Mouse (Mus musculus): ENCODE data around the gene Lcor. TPM values are rescaled to one million over a fixed set of nuclear protein-coding genes. Genes with fewer than 3 reads are reported as not detected.

The Lcor gene
- polyA plus RNA-seq, 1 experiment from 2014 or later: 7.2 TPM

DNA sequence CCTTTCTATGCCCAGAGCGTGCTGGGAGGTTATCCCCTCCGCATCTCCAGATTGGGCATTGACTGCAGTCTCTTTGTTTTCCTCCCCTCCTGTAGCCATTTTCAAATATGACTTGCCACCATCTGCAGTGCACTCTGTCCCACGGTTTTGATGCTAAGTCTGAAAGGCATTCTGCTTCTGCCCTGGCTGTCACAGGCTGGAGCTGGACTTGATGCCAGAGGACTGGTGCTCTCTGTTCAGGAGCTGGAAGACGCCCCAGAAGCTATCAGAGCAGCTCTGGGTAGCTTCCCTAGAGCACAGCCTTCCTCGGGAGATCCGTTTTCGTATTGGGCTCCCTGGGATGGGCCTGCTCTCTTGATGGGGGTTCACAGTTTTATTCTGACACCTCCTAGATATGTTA is 106.6 kb downstream of the Lcor start:
- no peaks in the 10 kb centered on the region for H3K9me3 ChIP-seq (replicated peaks; ENCODE audit: control insufficient read depth, low read length)
- H3K27ac ChIP-seq (ENCODE audit: low read length): no peak overlapping the region
- H3K36me3 ChIP-seq (ENCODE audit: control insufficient read depth, insufficient read depth): 0 out of 2 replicates have a peak, but pooled peaks cover 7% of the 10 kb centered on the region
- H3K4me2 ChIP-seq (ENCODE audit: low read depth, low read length): no peak overlapping the region
- no peaks in the 10 kb centered on the region for H3K27me3 ChIP-seq (ENCODE audit: control insufficient read depth, insufficient read depth, low read length)
- no peaks in the 10 kb centered on the region for H3K4me1 ChIP-seq (ENCODE audit: control insufficient read depth, insufficient read depth, low read length)
- H3K4me3 ChIP-seq (ENCODE audit: low read length): no peak overlapping the region
- ATAC-seq (replicated peaks; ENCODE audit: extremely low read depth, insufficient read depth, low FRiP score): no peak
- 77% methylated on average over 7 of the region's 7 CpGs for WGBS
- no peak overlapping the region for H3K9ac ChIP-seq (ENCODE audit: low read length)

DNA sequence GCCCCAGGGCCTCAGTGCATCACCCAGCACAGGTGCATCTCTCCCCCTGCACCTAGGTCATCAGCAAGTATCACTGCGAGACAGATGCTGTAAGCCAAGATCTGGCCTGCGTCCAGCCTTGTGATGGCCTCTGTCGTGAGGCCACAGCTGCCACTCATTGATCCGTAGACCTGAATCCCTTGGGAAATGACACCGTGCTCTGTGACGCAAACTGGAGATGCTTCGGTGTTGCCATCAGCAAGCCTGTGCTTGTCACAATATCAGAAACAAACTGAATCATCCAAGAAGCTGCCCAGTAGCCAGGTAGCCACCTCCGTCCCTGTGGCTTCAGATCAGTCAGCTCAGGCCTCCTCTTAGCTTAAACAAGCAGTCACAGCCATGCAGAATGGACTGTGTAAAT is 107.2 kb downstream of the Lcor start:
- H3K9ac ChIP-seq (ENCODE audit: low read length): no peak overlapping the region
- H3K4me1 ChIP-seq (ENCODE audit: control insufficient read depth, insufficient read depth, low read length): no peaks in the 10 kb centered on the region
- no peaks in the 10 kb centered on the region for H3K27me3 ChIP-seq (ENCODE audit: control insufficient read depth, insufficient read depth, low read length)
- H3K4me3 ChIP-seq (ENCODE audit: low read length): no peak overlapping the region
- 0 out of 2 replicates have a peak, but pooled peaks cover 4% of the 10 kb centered on the region for H3K36me3 ChIP-seq (ENCODE audit: control insufficient read depth, insufficient read depth)
- no peak overlapping the region for H3K27ac ChIP-seq (ENCODE audit: low read length)
- WGBS: 82% methylated on average over 8 of the region's 8 CpGs
- ATAC-seq (replicated peaks; ENCODE audit: extremely low read depth, insufficient read depth, low FRiP score): no peak
- no peak overlapping the region for H3K4me2 ChIP-seq (ENCODE audit: low read depth, low read length)
- H3K9me3 ChIP-seq (replicated peaks; ENCODE audit: control insufficient read depth, low read length): no peaks in the 10 kb centered on the region

DNA sequence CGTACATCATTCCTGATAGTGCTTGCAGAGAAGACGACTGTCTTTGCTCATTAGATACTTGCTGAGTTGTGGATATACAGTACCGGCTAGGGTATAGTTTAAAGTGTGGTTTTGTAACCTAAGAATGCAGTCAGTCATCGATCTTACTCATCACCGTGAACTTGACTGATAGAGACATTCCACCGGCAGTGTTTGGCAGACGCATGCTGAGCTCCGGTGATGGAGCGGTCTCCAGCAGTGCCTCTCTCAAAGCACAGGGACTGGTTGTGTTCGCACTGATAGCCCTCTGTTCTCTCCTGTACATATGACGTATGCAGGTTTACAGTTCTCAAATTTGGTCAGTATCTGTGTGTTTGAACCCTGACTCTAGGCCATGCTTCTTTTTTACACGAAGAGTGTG is 109.4 kb downstream of the Lcor start:
- WGBS: 55% methylated on average over 12 of the region's 12 CpGs

DNA sequence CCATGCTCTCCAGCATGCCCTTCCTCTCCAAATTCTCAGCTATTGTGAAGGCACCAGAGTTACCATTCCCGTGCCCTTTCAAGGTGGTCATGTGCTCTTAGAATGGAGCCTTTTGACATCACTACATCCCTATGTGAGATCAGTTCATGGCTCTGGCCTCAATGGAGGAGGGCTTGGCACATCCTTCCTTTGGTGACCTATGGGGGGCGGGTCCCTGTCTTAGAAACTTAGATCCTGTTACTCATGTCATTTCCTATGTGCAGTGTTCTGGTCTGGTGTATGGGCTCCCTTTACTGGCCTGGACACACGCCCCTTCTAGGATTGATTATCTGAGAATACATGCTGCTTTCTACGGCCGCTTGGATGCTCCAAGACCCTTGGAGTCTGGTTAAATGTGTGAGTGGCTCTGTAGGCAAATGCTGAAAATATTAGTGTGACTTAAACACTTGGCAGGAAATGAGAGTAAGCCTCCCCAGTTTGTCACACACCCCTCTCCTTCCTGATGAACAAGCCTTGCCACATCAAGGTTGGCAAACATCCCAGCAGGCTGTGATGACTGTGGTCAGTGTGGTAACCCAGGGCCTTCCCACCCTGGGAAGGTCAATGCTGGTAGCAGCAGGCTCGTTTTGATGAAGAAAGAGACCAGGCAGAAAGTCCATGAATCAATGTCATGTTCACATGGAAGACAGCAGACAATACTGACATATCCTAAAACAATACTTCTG is 114.9 kb downstream of the Lcor start:
- H3K27me3 ChIP-seq (ENCODE audit: control insufficient read depth, insufficient read depth, low read length): no peaks in the 10 kb centered on the region
- ATAC-seq (replicated peaks; ENCODE audit: extremely low read depth, insufficient read depth, low FRiP score): no peak
- H3K4me1 ChIP-seq (ENCODE audit: control insufficient read depth, insufficient read depth, low read length): peaks cover 10% of the 10 kb centered on the region; the same call in 1 of the 2 replicates
- WGBS: 64% methylated on average over 6 of the region's 6 CpGs
- H3K4me3 ChIP-seq (ENCODE audit: low read length): no peak overlapping the region
- H3K36me3 ChIP-seq (ENCODE audit: control insufficient read depth, insufficient read depth): no peaks in the 10 kb centered on the region
- H3K9ac ChIP-seq (ENCODE audit: low read length): no peak overlapping the region
- no peaks in the 10 kb centered on the region for H3K9me3 ChIP-seq (replicated peaks; ENCODE audit: control insufficient read depth, low read length)
- no peak overlapping the region for H3K4me2 ChIP-seq (ENCODE audit: low read depth, low read length)
- no peak overlapping the region for H3K27ac ChIP-seq (ENCODE audit: low read length)

More for the DNA sequence above, 109.4 kb downstream of the Lcor start:
- no peaks in the 10 kb centered on the region for H3K36me3 ChIP-seq (ENCODE audit: control insufficient read depth, insufficient read depth)
- H3K27me3 ChIP-seq (ENCODE audit: control insufficient read depth, insufficient read depth, low read length): no peaks in the 10 kb centered on the region
- no peak overlapping the region for H3K27ac ChIP-seq (ENCODE audit: low read length)
- no peak overlapping the region for H3K4me2 ChIP-seq (ENCODE audit: low read depth, low read length)
- 0 out of 2 replicates have a peak, but pooled peaks cover 3% of the 10 kb centered on the region for H3K4me1 ChIP-seq (ENCODE audit: control insufficient read depth, insufficient read depth, low read length)
- ATAC-seq (replicated peaks; ENCODE audit: extremely low read depth, insufficient read depth, low FRiP score): no peak
- H3K9ac ChIP-seq (ENCODE audit: low read length): no peak overlapping the region
- no peaks in the 10 kb centered on the region for H3K9me3 ChIP-seq (replicated peaks; ENCODE audit: control insufficient read depth, low read length)
- no peak overlapping the region for H3K4me3 ChIP-seq (ENCODE audit: low read length)

DNA sequence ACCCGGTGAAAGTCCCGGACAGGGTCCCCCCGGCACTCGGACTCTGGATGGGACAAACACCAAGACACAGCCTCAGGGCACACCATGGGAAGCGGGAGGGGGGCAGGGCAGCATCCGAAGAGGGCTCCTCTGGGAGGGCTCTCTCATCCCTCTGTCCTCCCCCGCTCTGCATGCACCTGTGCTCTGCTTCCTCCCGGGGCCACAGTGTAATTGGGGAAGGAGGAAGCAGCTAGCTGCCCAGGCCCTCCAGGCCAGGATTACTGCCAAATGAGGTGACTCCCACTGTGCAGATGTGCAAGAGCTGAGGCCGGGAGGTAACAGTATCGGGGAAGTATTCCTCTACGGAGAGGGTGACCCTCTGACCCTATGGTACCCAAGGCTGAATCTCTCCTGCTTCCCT is 118.2 kb downstream of the Lcor start:
- no peak overlapping the region for H3K9ac ChIP-seq (ENCODE audit: low read length)
- peaks cover 10% of the 10 kb centered on the region; the same call in 1 of the 2 replicates for H3K4me1 ChIP-seq (ENCODE audit: control insufficient read depth, insufficient read depth, low read length)
- 59% methylated on average over 11 of the region's 11 CpGs for WGBS
- ATAC-seq (replicated peaks; ENCODE audit: extremely low read depth, insufficient read depth, low FRiP score): no peak
- no peaks in the 10 kb centered on the region for H3K27me3 ChIP-seq (ENCODE audit: control insufficient read depth, insufficient read depth, low read length)
- no peak overlapping the region for H3K4me2 ChIP-seq (ENCODE audit: low read depth, low read length)
- H3K36me3 ChIP-seq (ENCODE audit: control insufficient read depth, insufficient read depth): no peaks in the 10 kb centered on the region
- no peak overlapping the region for H3K27ac ChIP-seq (ENCODE audit: low read length)
- H3K4me3 ChIP-seq (ENCODE audit: low read length): no peak overlapping the region
- H3K9me3 ChIP-seq (replicated peaks; ENCODE audit: control insufficient read depth, low read length): no peaks in the 10 kb centered on the region

DNA sequence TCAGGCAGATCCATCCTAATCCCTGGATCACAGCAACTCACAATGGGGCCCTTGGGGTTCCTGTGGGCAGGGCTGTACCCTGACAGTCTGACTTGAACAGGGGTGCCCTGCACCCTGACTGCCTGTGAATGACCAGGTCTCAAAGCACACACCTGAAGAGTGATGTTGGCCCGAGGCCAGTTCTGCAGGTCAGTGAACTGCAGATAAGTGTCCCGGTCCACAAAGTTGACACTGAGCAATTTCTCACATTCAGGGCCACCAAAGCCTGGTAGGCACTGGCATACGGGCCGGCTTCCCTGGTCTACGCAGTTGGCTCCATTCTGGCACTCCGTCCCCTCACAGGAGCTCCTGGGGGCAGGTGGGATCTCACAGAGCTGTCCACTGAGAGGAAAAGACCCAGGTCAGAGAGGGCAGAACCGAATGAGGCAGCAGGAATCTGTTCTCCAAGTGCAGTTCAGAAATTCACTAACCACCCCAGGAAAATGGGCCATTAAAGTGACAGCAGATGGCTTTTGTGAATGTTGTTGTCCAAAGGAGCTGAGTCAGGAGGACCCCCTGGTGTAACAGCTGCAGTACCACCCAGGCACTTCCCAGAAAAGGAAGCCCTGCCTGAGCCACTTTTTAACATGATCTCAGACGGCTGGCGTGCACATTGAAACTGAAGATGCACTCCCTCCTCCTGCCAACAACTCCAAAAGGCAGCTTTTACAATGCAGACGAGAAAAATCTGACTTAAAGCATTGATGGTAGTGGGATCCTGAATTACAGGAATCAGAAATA is 124.0 kb downstream of the Lcor start:
- 78% methylated on average over 10 of the region's 10 CpGs for WGBS
- Histone ChIP-seq H3K4me3 (ENCODE audit: low read length) (no peak overlapping the region), H3K27me3 (ENCODE audit: control insufficient read depth, insufficient read depth, low read length) (no peaks in the 10 kb centered on the region), H3K4me1 (ENCODE audit: control insufficient read depth, insufficient read depth, low read length) (no peaks in the 10 kb centered on the region), H3K9me3 (replicated peaks; ENCODE audit: control insufficient read depth, low read length) (no peaks in the 10 kb centered on the region), H3K9ac (ENCODE audit: low read length) (no peak overlapping the region), H3K36me3 (ENCODE audit: control insufficient read depth, insufficient read depth) (no peaks in the 10 kb centered on the region), H3K4me2 (ENCODE audit: low read depth, low read length) (no peak overlapping the region), H3K27ac (ENCODE audit: low read length) (no peak overlapping the region)
- ATAC-seq (replicated peaks; ENCODE audit: extremely low read depth, insufficient read depth, low FRiP score): no peak

DNA sequence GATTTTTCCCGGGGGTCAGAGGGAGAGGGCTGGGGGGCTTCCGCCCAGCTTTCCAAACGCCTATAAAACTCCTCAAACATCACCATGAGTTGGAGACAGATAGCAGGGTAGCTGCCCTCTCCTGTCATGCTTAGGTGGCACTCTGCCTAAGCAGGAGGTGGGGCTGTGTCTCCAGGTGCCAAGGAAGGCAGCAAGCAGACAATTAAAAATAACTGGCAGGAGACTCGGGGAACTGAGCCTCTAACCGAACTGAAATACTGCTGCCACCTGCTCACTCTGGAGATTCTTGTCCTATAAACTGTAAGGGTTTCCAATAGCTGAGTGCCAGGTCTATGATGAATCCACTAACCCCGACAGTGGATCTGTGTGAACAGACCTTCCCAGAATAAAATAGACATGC is 129.2 kb downstream of the Lcor start:
- Histone ChIP-seq H3K27me3 (ENCODE audit: control insufficient read depth, insufficient read depth, low read length) (no peaks in the 10 kb centered on the region), H3K9me3 (replicated peaks; ENCODE audit: control insufficient read depth, low read length) (no peaks in the 10 kb centered on the region), H3K36me3 (ENCODE audit: control insufficient read depth, insufficient read depth) (no peaks in the 10 kb centered on the region), H3K27ac (ENCODE audit: low read length) (no peak overlapping the region), H3K9ac (ENCODE audit: low read length) (no peak overlapping the region), H3K4me2 (ENCODE audit: low read depth, low read length) (no peak overlapping the region), H3K4me3 (ENCODE audit: low read length) (no peak overlapping the region), H3K4me1 (ENCODE audit: control insufficient read depth, insufficient read depth, low read length) (peaks cover 2% of the 10 kb centered on the region; the same call in 1 of the 2 replicates)
- no peak for ATAC-seq (replicated peaks; ENCODE audit: extremely low read depth, insufficient read depth, low FRiP score)
- WGBS: 69% methylated on average over 6 of the region's 6 CpGs

All from heart, embryonic 16.5 days (tissue).